ENCODE assay signal across 8 mouse cellular contexts in the genomic region with DNA sequence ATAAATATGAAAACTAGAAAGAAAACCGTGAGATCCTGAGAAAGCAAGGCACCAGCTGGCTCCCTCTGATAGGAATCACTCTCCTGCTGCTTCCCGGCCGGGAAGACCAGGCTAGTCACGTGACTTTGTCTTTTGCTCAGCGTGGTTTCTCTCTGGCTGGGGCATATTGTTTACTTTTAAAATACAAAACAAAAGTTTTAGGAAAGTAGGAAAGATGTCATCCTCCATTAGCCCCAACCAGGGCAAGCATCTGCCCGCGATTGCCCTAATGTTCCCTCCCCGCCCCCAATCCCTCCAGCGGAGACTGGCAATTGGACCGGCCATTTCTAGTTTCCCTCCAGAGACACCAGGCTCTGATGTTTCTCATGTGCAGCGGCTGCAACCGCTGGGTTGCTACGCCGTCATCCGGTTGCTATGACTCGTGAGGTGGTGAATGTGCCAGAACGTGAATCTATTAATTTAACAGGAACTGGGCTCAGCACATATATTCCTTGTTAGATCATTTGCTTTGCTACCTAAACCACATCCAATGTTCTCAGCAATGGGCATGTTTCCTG. TPM values are rescaled to one million over a fixed set of nuclear protein-coding genes. Genes with fewer than 3 reads are reported as not detected.
A peak's percentile ranks its signal among the peaks of the same experiment; 100 is the strongest.
DNase-seq lines count a peak whose midpoint lies in the region; ATAC-seq and TF ChIP-seq lines count a peak whose summit lies in the region.

No protein-coding gene starts in this region.

- no peak for TF ChIP-seq RAD21 in MEL (IDR thresholded peaks at IDR 0.05; ENCODE audit: low read depth, low read length)

- peaks cover 0 to 1% of the 10 kb centered on the region in 2 experiments; a peak in 1 of 4 replicates for H3K36me3 ChIP-seq in MEL (ENCODE audit: control insufficient read depth in 1 of 2, insufficient read depth in 2 of 2, low read length in 2 of 2)
- H3K36me3 ChIP-seq in embryonic facial prominence, embryonic 10.5 days (replicated peaks): no peaks in the 10 kb centered on the region
- H3K36me3 ChIP-seq in liver, embryonic 13.5 days: no peaks in the 10 kb centered on the region
- H3K36me3 ChIP-seq in myocyte (ENCODE audit: control insufficient read depth, insufficient read depth): no peaks in the 10 kb centered on the region

- DNase-seq in 3T3-L1 (ENCODE audit: low read depth, low spot score) (peak; percentile 86), MEL (ENCODE audit: low read depth, low spot score) (peak; percentile 37)
- DNase-seq in embryonic facial prominence, embryonic 10.5 days (ENCODE audit: low spot score): peak; percentile 73
- peak; percentile 69 for DNase-seq in heart, adult 8-10 months (ENCODE audit: low spot score)
- DNase-seq in kidney, adult 18-20 months: peak; percentile 79
- DNase-seq in liver, embryonic 13.5 days: no peak
- peak; percentile 59 for DNase-seq in thymus, postnatal 0 days (ENCODE audit: low spot score)

- 2% methylated on average over 17 of the region's 17 CpGs for WGBS in embryonic facial prominence, embryonic 10.5 days
- WGBS in liver, embryonic 13.5 days (ENCODE audit: insufficient replicate concordance): 4% methylated on average over 17 of the region's 17 CpGs

- H3K9me3 ChIP-seq in MEL (replicated peaks; ENCODE audit: insufficient read depth, low read length): no peaks in the 10 kb centered on the region
- H3K9me3 ChIP-seq in embryonic facial prominence, embryonic 10.5 days: no peaks in the 10 kb centered on the region
- H3K9me3 ChIP-seq in liver, embryonic 13.5 days (replicated peaks): no peaks in the 10 kb centered on the region

- no peak for TF ChIP-seq POLR2A in MEL (IDR thresholded peaks at IDR 0.05; ENCODE audit: control insufficient read depth in 1 of 2, insufficient read depth in 1 of 2, low read depth in 1 of 2, low read length in 2 of 2, poor library complexity in 1 of 2)
- no peak for TF ChIP-seq POLR2A in myocyte (IDR thresholded peaks at IDR 0.05; ENCODE audit: insufficient read length, low read depth)

- H3K4me3 ChIP-seq in MEL (ENCODE audit: control insufficient read depth in 1 of 2, insufficient read depth in 1 of 2, low read depth in 2 of 2, low read length in 2 of 2) (peak overlapping the region; percentile 28 to 41), myocyte (peak overlapping the region; percentile 20)
- peak overlapping the region; percentile 59 for H3K4me3 ChIP-seq in embryonic facial prominence, embryonic 10.5 days
- H3K4me3 ChIP-seq in liver, embryonic 13.5 days (replicated peaks): peak overlapping the region; percentile 51

- peak overlapping the region; percentile 44 for H3K9ac ChIP-seq in MEL (ENCODE audit: control insufficient read depth, low read depth, low read length, poor library complexity, severe bottlenecking)
- H3K9ac ChIP-seq in liver, embryonic 13.5 days: peak overlapping the region; percentile 63

- no peak overlapping the region for H3K27ac ChIP-seq in MEL (ENCODE audit: control insufficient read depth, low read depth, low read length)
- peak overlapping the region; percentile 79 for H3K27ac ChIP-seq in embryonic facial prominence, embryonic 10.5 days (replicated peaks)
- H3K27ac ChIP-seq in liver, embryonic 13.5 days: no peak overlapping the region

- TF ChIP-seq CTCF in MEL (IDR thresholded peaks at IDR 0.05 in 2 of 3, conservative IDR thresholded peaks at IDR 0.05 in 1 of 3; ENCODE audit: control insufficient read depth in 1 of 3, insufficient read depth in 1 of 3, low read depth in 2 of 3, low read length in 3 of 3, poor library complexity in 1 of 3, severe bottlenecking in 1 of 3): no peak

- no peak for ATAC-seq in liver, embryonic 13.5 days (ENCODE audit: low read depth)

- H3K79me2 ChIP-seq in MEL (ENCODE audit: control insufficient read depth, insufficient read depth, low read length, poor library complexity) (peaks cover 15% of the 10 kb centered on the region), myocyte (ENCODE audit: control insufficient read depth, insufficient read depth) (peaks cover 7% of the 10 kb centered on the region)

- H3K4me2 ChIP-seq in liver, embryonic 13.5 days: peak overlapping the region; percentile 65
- H3K4me2 ChIP-seq in myocyte (ENCODE audit: low read depth): peak overlapping the region; percentile 79

- no peak for TF ChIP-seq EP300 in MEL (IDR thresholded peaks at IDR 0.05; ENCODE audit: low read depth in 1 of 2, low read length in 2 of 2)

- H3K4me1 ChIP-seq in MEL (ENCODE audit: control insufficient read depth in 1 of 2, insufficient read depth in 2 of 2, low read length in 2 of 2): peaks cover 0 to 5% of the 10 kb centered on the region in 2 experiments; a peak in 2 of 4 replicates
- H3K4me1 ChIP-seq in embryonic facial prominence, embryonic 10.5 days: peaks cover 25% of the 10 kb centered on the region
- H3K4me1 ChIP-seq in liver, embryonic 13.5 days (replicated peaks): peaks cover 44% of the 10 kb centered on the region

- H3ac ChIP-seq in myocyte (ENCODE audit: control insufficient read depth, insufficient read length): no peak overlapping the region

- peaks cover 0 to 3% of the 10 kb centered on the region in 2 experiments; a peak in 2 of 4 replicates for H3K27me3 ChIP-seq in MEL (ENCODE audit: control insufficient read depth in 1 of 2, insufficient read depth in 2 of 2, low read length in 2 of 2)
- H3K27me3 ChIP-seq in embryonic facial prominence, embryonic 10.5 days (replicated peaks; ENCODE audit: low read depth, poor library complexity, severe bottlenecking): peaks cover 20% of the 10 kb centered on the region
- no peaks in the 10 kb centered on the region for H3K27me3 ChIP-seq in liver, embryonic 13.5 days
- H3K27me3 ChIP-seq in myocyte (ENCODE audit: control insufficient read depth, insufficient read depth, insufficient read length): no peaks in the 10 kb centered on the region

TF ChIP-seq in MEL, 35 proteins besides CTCF, POLR2A, EP300 and RAD21 (continues in another document):
- TF ChIP-seq RCOR1 (IDR thresholded peaks at IDR 0.05; ENCODE audit: low read depth, low read length) (no peak), POLR2AphosphoS2 (IDR thresholded peaks at IDR 0.05; ENCODE audit: low read length) (no peak), SMC3 (IDR thresholded peaks at IDR 0.05; ENCODE audit: low read depth, low read length) (no peak), TBP (IDR thresholded peaks at IDR 0.05; ENCODE audit: low read depth, low read length) (no peak), ELF1 (IDR thresholded peaks at IDR 0.05; ENCODE audit: low read depth, low read length) (no peak), MEF2A (IDR thresholded peaks at IDR 0.05; ENCODE audit: extremely low read depth, insufficient replicate concordance, low read depth, low read length, poor library complexity, severe bottlenecking) (no peak), ZC3H11A (IDR thresholded peaks at IDR 0.05; ENCODE audit: low read depth, low read length) (no peak), MAFK (IDR thresholded peaks at IDR 0.05; ENCODE audit: borderline replicate concordance, low read depth, low read length) (no peak), KAT2A (conservative IDR thresholded peaks at IDR 0.05; ENCODE audit: low read depth, low read length) (no peak), USF2 (IDR thresholded peaks at IDR 0.05; ENCODE audit: borderline replicate concordance in 1 of 2, insufficient read depth in 1 of 2, low read depth in 1 of 2, low read length in 2 of 2) (peak; percentile 38 to 56; a peak in 2 of 4 replicates), BHLHE40 (IDR thresholded peaks at IDR 0.05; ENCODE audit: borderline replicate concordance, low read depth, low read length) (peak; percentile 74; the same call in 1 of the 2 replicates), ZMIZ1 (IDR thresholded peaks at IDR 0.05; ENCODE audit: low read depth, low read length) (no peak), UBTF (IDR thresholded peaks at IDR 0.05; ENCODE audit: borderline replicate concordance, insufficient read depth, low read depth, low read length) (no peak), TAL1 (IDR thresholded peaks at IDR 0.05; ENCODE audit: low read length) (peak; percentile 35), NELFE (IDR thresholded peaks at IDR 0.05; ENCODE audit: low read depth, low read length) (no peak)

TF ChIP-seq in myocyte, 11 proteins besides CTCF, POLR2A, EP300 and RAD21:
- no peak for TF ChIP-seq TCF3 (IDR thresholded peaks at IDR 0.05; ENCODE audit: insufficient read length, low read depth)
- TF ChIP-seq E2F4 (IDR thresholded peaks at IDR 0.05; ENCODE audit: insufficient read depth): no peak
- peak; percentile 85 for TF ChIP-seq USF1 (IDR thresholded peaks at IDR 0.05; ENCODE audit: low read depth)
- 0 out of 2 replicates have a peak, but pooled peaks have one; percentile 18 for TF ChIP-seq CEBPB (IDR thresholded peaks at IDR 0.05; ENCODE audit: insufficient read depth, poor library complexity, severe bottlenecking)
TF ChIP-seq in myocyte: peak in this region for 2.

RNA-seq across cellular contexts. Expression of a gene that starts 3.8 kb away (rescaled TPM):
- 7.7 TPM in 2 replicates for total RNA-seq in MEL (2012; rRNA removed)
- polyA plus RNA-seq in MEL (2012; ENCODE audit: insufficient read depth in 1 of 2, insufficient read length in 2 of 2, low read depth in 1 of 2, low replicate concordance in 2 of 2, missing spikeins in 1 of 2) (10 to 100 TPM in 1 of 2 experiments, not detected in 1; 25.3 TPM), myocyte (2012; fragmentation: generic; extraction: Trizol) (13.7 TPM)
- 7.3 and 8.2 TPM in 2 replicates for polyA plus RNA-seq in embryonic facial prominence, embryonic 10.5 days (2016; fragmentation: Nextera tagmentation; extraction: Ambion mirVana)
- total RNA-seq in heart, adult 8-10 months (2022): 10 to 100 TPM; 13.1 to 17.5 (median 14.5) TPM
- polyA plus RNA-seq in liver, embryonic 13.5 days (2015; fragmentation: Nextera tagmentation; extraction: Ambion mirVana): 3.7 and 4.4 TPM in 2 replicates
- 5.1 and 6.3 TPM in 2 replicates for polyA plus RNA-seq in thymus, postnatal 0 days (2015; fragmentation: Nextera tagmentation; extraction: Ambion mirVana)
